Mouse (Mus musculus): ENCODE data around the gene Scml4. TPM values are rescaled to one million over a fixed set of nuclear protein-coding genes. Genes with fewer than 3 reads are reported as not detected.

Gene Scml4
- total RNA-seq, 4 experiments from 2014 or later, result 2.7 to 6.2 (median 3.1) TPM

GRCm38 (mm10) chr10:42989910-42990309 lies 129.7 kb downstream of the Scml4 start:
- peak in 1 of 2 experiments; percentile 32 for DNase-seq (ENCODE audit: low spot score in 2 of 2)

DNA sequence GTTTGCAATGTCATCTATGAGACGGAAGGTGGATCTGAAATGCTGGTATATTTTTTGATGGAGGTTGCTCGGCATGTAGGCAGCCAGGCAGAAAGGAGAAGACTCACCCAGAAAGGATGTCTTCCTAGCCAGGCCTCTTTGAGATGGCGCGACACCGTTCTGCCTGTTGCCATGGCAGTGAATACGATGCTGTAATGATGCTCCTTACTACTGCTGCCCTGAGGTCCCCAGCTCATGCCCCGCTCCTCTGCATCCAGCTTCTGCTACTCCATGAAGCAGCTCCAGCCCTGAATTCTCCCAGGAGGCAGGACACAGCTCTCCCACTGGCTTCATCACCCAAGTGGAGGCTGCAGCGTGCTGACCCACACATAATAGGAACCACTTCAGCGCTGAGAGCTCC lies 130.8 kb downstream of the Scml4 start:
- no peak for DNase-seq (ENCODE audit: low spot score in 2 of 2)

GRCm38 (mm10) chr10:42994331-42994782 lies 134.2 kb downstream of the Scml4 start:
- no peak for DNase-seq (ENCODE audit: low spot score in 2 of 2)

DNA sequence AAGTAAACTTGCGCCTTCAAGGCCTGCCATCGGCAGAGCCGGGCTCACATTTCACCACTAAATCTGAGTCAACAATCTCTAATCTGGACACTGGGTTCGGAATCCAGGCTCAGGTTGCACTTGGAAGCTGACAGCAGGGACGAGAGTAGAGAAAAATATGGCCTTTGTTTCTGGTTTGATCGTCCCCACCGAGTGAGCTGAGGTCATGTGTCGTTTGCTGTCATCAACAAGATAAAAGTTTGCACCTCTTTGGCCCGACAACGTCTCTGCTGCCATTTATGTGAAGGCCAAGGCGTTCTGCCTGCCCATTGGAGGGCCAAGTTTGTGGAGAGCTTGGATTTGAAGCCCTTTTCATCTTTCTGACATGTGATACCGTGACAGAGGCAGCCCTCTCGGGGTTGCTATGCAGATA lies 135.3 kb downstream of the Scml4 start:
- DNase-seq (ENCODE audit: low spot score in 2 of 2), result no peak

- DNase-seq (ENCODE audit: low spot score in 2 of 2), result no peak
Observed at GRCm38 (mm10) chr10:42997278-42997677, 137.1 kb downstream of the Scml4 start.

DNA sequence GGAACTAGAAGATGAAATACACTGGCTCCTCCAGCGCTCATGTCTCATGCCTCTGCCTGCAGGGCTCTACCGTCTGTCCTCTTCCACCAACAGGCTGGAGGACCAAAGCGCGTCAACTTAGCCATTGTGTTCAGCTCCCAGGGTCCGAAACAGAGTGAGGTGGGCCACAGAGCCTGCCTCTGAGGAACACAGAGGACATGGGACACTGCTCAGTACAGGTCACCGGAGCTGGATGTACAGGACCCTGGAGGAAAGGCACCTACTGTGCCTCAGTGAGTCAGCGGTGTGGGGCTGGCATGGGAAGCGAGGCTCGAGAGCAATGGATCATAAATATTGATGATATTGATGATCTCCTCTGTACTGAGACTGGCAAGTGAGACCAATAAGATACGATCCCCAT lies 139.2 kb downstream of the Scml4 start:
- DNase-seq (ENCODE audit: low spot score in 2 of 2), result no peak

- DNase-seq (ENCODE audit: low spot score in 2 of 2), result no peak
Observed at GRCm38 (mm10) chr10:43001433-43001832, 141.3 kb downstream of the Scml4 start.

DNA sequence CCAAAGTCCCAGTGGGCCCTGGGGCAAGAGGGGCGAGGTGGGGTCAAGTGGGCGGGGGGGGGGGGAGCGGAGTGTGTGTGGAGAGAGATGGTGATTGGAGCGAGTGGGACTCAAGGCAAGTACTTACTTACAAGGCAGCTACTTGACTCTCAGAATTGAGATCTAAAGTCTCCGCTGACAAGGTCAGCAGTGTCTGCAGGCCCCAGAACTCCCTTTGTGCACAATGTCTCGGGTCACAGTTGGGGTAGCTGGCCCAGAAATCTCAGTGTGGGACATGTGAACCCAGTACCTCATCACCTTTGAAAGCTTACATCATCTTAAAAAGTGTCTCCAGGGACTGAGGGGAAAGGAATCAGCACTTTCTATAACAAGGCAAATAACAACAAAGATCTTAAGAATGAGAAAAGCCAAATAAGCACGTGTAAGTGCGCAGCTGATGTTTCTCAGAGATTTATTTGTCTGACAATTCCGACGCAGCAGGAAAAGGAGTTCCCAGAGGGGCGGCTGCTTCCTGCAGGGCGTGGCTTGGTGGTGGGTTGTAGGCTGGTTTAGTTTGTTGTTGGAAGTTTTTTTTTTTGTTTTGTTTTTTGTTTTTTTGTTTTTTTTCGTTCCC lies 142.0 kb downstream of the Scml4 start:
- DNase-seq (ENCODE audit: low spot score in 2 of 2), result no peak

DNA sequence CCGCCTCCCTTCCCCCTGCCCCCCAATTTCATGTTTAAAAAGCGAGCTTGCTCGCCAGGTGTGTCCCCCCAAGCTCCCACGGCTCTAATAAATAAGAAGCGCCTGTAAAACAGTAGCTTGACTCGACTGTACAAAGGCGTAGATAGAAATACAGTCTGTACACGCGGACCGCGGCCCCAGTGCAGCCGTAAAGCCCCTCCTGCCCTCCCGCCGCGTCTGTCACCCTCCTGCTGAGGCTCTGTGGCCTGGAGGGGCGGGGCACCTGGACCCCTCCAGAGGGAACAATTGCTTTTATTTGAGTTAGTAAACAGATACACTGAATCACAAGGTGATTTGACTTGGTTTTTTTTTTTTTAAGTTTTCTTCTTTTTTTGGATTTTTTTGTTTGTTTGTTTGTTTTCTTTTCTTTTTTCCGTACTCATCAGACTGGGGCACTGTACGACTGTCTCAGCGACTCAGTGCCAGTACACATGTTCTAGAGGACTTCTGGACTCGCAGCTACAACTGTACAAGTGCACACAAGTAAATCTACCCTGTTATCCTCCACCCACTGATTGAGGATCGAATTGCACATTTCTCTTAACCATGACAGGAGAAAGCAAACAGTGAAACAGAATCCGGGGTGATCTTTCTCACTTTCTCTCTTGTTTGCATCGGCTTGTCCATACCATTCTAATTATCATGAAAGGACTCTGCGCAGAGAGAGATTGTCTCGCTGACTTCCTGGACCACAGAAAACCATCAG lies 142.7 kb downstream of the Scml4 start:
- no peak for DNase-seq (ENCODE audit: low spot score in 2 of 2)

GRCm38 (mm10) chr10:43003466-43003757 lies 143.2 kb downstream of the Scml4 start:
- DNase-seq (ENCODE audit: low spot score in 2 of 2), result no peak

DNA sequence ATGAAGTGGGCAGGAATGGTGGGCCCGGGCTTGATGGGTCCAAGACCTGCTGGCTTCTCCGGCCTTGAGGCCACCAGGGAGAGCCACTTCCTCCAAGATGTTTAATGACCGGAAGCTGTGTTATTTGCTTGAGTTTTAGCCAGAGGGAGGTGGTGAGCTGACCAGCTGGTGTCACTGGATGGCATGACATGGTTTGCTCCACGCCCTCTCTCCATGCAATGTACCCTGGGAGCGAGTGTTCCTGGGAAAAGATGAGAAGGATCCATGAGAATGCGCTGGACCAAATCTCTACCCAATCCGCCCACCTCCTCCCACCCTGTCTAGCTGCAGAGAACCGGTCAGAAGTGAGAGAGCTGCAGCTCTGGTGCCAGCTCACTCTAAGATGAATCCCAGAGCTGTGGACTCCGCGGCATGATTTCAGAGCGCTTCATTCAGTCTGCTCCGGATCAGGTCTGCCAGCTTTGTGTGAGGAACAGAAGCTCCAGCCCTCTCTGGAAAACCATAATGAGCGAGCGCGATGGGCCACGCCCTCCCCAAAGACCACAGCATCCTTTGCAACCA lies 144.1 kb downstream of the Scml4 start:
- no peak for DNase-seq (ENCODE audit: low spot score in 2 of 2)

DNA sequence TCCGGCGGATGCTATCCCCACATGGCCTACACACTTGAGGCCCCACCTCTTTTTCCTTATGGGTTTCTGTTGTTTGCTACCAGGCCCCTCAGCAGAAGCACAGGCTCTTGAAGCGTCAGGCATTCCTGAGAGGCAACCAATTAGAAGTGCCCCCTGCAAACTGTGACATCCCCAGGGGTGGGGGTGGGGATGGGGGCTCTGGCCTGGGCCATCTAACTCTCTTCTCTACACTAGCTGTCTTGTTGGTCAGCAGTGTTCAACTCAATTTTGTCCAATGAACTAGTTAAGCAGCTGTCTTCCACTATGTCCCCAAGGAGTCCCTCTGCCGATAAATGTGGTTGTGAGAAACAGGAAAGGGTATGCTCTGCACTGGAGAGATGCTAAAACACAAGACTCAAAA lies 144.9 kb downstream of the Scml4 start:
- no peak for DNase-seq (ENCODE audit: low spot score in 2 of 2)

DNA sequence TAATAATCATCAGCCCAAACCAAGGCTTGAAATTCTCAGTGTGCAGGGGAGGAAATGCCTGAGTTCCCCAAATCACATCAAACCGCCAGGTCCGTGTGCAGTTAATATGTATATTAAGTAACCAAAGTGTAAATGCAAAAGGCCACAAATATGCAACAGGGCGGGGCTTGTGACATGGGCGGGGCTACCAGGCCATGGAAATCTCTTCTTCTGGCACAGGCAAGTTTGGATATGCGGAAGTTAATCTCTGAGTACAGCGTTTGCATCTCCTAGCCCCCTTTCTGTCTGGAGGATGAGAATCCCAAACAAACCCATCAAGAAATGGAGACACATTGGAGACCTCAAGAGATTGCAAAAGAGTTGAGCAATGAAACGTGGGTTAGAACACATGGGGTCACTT lies 145.5 kb downstream of the Scml4 start:
- no peak for DNase-seq (ENCODE audit: low spot score in 2 of 2)

GRCm38 (mm10) chr10:43006534-43006933 lies 146.4 kb downstream of the Scml4 start:
- no peak for DNase-seq (ENCODE audit: low spot score in 2 of 2)

DNA sequence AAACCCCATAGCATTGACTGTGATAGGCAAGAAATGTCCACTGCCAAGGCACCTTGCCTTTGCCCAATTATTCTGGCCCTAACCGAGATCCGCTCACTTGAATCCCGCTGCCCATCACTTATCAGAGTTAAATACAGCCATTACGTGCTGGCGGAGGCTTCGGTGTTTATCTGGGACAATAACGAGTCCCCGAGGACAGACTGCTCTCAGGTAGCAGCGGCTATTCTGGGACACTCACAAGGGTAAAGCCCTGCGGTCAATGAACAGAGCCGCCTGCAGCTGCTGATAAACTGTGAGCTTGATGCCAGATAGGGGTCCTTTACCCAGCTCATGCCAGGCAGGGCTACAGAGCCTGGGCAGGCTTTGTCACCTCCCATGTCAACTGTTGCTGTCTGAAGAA lies 147.9 kb downstream of the Scml4 start:
- DNase-seq (ENCODE audit: low spot score in 2 of 2), result no peak

Other genes starting within 250 kb of the Scml4 start
- gene Sec63, start 98.9 kb upstream of the Scml4 start, total RNA-seq (2022), result 10 to 100 TPM; 46.1 to 51.5 (median 50.2) TPM